Mouse (Mus musculus): ENCODE results near the gene Vmn1r121.
"Not testable (repeated sequence)": the region's sequence is repeated elsewhere in the genome, so short reads cannot be mapped to it uniquely, and the experiment has no call there.

DNA sequence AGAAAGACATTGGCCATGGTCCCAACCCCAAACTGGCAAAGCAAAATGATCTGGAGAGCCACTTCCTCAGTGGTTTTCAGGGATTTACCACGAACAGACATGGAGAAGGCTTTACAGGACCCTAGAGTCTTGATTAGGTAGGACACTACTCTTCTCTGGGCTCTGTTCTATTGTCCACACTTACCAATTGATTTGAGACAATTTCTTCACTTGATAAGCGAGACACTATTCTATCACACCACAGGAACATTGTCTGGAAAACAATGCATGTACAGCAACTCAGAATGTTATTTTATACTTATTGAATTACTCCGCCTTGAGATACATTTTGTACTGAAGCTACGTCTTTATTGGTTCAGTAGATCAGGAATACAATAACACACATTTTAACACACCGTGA is at the start of gene Vmn1r121:
- not testable (repeated sequence) for TF ChIP-seq POLR2A (IDR thresholded peaks at IDR 0.05; ENCODE audit: borderline replicate concordance, extremely low read depth, insufficient read depth, insufficient read length, poor library complexity, severe bottlenecking); CTCF (IDR thresholded peaks at IDR 0.05; ENCODE audit: borderline replicate concordance, extremely low read depth, insufficient read depth, insufficient read length)
